Comparison of ENCODE assay signal across 22 mouse cellular contexts in genomic region chr10:59604879-59605464, GRCm38 (mm10). TPM values are rescaled to one million over a fixed set of nuclear protein-coding genes. Genes with fewer than 3 reads are reported as not detected.
"Had no signal": no experiment of that assay in that cellular context is flagged by ENCODE, and none has a peak within 500 bp of the region (broad histone marks: within the 10 kb centered on the region; RNA-seq: fewer than 3 reads in every experiment).

No protein-coding gene starts in this region.

- H3K36me3 ChIP-seq: intestine, embryonic 15.5 days; liver, embryonic 13.5 days; midbrain, embryonic 10.5 days; neural tube, embryonic 12.5 days had no signal

- H3K4me3 ChIP-seq: intestine, embryonic 15.5 days; layer of hippocampus, adult 2 months; liver, embryonic 13.5 days; midbrain, embryonic 10.5 days; neural tube, embryonic 12.5 days had no signal

- H3K9ac ChIP-seq: intestine, embryonic 15.5 days; liver, embryonic 13.5 days; neural tube, embryonic 12.5 days had no signal

- H3K9me3 ChIP-seq: intestine, embryonic 15.5 days; liver, embryonic 13.5 days; midbrain, embryonic 10.5 days; neural tube, embryonic 12.5 days had no signal

- ATAC-seq: intestine, embryonic 15.5 days had no signal

- H3K27me3 ChIP-seq: intestine, embryonic 15.5 days; liver, embryonic 13.5 days; neural tube, embryonic 12.5 days had no signal

- DNase-seq: kidney, adult 2 months; kidney, postnatal 4 days; left cerebral cortex, postnatal 4 days; liver, embryonic 13.5 days; lung, adult 18-20 months; lung, postnatal 14 days; midbrain, embryonic 14.5 days; right cerebral cortex, postnatal 4 days; thymus, postnatal 4 days had no signal

- H3K4me1 ChIP-seq: neural tube, embryonic 12.5 days had no signal

- H3K4me2 ChIP-seq: intestine, embryonic 15.5 days; liver, embryonic 13.5 days; neural tube, embryonic 12.5 days had no signal

- H3K27ac ChIP-seq: intestine, embryonic 15.5 days; layer of hippocampus, adult 2 months; liver, embryonic 13.5 days; midbrain, embryonic 10.5 days; neural tube, embryonic 12.5 days had no signal

RNA-seq across cellular contexts. Expression of gene Gm10322, which starts 10.9 kb away (rescaled TPM):
- total RNA-seq: layer of hippocampus, adult 2 months; layer of hippocampus, postnatal 10 days; left cerebral cortex, adult 18-20 months; left cerebral cortex, postnatal 10 days; left cerebral cortex, postnatal 4 days; monocyte, adult 5-6 weeks; neutrophil, adult 5-6 weeks had no signal
- polyA plus RNA-seq: intestine, embryonic 15.5 days; kidney, adult 2 months; kidney, embryonic 16.5 days; limb, embryonic 14.5 days; liver, embryonic 13.5 days; midbrain, embryonic 10.5 days; midbrain, embryonic 14.5 days; neural tube, embryonic 12.5 days; spleen, adult 2 months; stomach, embryonic 16.5 days had no signal
